Mouse (Mus musculus): ENCODE measurements around the gene Card19.

GRCm38 (mm10) chr13:49180691-49181090, 35.1 kb downstream of the Card19 start:
- TF ChIP-seq ZC3H11A (IDR thresholded peaks at IDR 0.05; ENCODE audit: borderline replicate concordance, low read depth, low read length), result no peak
- TF ChIP-seq MAFK (IDR thresholded peaks at IDR 0.05; ENCODE audit: insufficient read depth, low read depth, low read length), result no peak
- TF ChIP-seq CHD2 (IDR thresholded peaks at IDR 0.05; ENCODE audit: low read depth, low read length), result no peak
- TF ChIP-seq HCFC1 (IDR thresholded peaks at IDR 0.05; ENCODE audit: borderline replicate concordance, insufficient read depth, low read length), result no peak

All from ES-E14 (cell line).